Mouse (Mus musculus): Measurements from ENCODE around the gene Wwtr1. TPM values are rescaled to one million over a fixed set of nuclear protein-coding genes. Genes with fewer than 3 reads are reported as not detected.

Gene Wwtr1
- polyA plus RNA-seq, 1 experiment = 4.0 TPM

DNA sequence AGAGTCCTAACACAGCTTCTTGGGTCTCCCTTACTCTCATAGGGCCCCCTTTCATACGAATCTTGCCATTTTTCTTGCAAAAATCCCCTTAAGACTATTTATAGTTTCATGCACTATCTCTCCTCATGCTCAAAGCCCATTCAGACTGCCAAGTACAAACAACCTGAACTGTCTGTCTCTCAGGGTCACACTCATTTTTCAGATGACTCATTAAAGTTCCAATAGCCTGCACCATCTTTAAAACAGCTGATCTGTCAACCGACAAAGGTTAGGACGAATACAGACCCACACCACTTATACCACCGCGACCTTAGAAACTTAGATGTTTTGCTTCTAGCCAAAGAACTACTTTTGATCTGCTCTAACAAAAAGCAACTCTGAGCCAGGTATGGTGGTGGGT, 12.1 kb downstream of the Wwtr1 start:
- 84% methylated on average over 5 of the region's 5 CpGs for WGBS
- DNase-seq (ENCODE audit: low read depth, low spot score) = no peak

- no peak for DNase-seq (ENCODE audit: low read depth, low spot score)
- WGBS = 83% methylated on average over 6 of the region's 6 CpGs
Measured at GRCm38 (mm10) chr3:57562996-57563506, 12.7 kb downstream of the Wwtr1 start.

GRCm38 (mm10) chr3:57558761-57559160, 16.9 kb downstream of the Wwtr1 start:
- no peak for DNase-seq (ENCODE audit: low read depth, low spot score)
- 83% methylated on average over 6 of the region's 6 CpGs for WGBS

DNA sequence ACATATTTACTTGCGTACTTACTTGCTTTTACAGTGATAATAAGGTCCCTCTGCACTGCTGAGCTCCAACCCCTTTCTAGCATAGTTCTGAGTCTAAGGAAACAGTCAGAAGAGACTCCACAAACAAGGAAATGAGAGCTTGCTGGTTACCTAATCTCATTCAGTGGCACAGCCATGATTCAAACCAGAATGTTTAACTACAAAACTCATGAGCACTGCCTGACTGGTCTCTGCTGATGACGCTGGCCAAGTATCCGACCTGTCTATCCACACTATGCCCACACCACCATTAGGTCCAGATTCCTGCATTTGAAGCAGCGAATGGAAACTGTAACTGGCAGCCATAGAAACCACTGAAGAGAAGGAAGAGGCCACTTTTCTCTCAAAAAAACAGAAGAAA, 18.3 kb downstream of the Wwtr1 start:
- DNase-seq (ENCODE audit: low read depth, low spot score) = no peak
- WGBS = 80% methylated on average over 4 of the region's 4 CpGs

DNA sequence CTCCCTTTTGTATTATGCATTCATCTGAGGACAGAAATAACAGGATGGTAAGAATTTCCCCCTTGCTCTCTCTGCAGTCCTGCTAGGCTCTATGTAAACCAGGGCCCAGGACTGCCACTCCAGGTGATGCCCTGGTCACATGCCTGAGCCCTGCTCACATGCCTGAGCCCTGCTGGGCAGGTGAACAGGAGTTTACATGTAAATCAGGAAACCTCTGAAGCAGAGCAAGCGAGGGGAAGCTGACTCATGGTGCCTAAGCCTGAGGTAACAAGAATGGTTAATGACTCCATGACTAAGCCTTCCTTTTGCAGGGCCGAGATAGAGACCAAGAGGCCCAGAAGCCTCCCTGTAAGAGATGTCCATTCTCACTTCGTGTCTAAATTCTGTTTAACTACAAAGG, 20.1 kb downstream of the Wwtr1 start:
- no peak for DNase-seq (ENCODE audit: low read depth, low spot score)
- WGBS = 48% methylated on average over 3 of the region's 3 CpGs

DNA sequence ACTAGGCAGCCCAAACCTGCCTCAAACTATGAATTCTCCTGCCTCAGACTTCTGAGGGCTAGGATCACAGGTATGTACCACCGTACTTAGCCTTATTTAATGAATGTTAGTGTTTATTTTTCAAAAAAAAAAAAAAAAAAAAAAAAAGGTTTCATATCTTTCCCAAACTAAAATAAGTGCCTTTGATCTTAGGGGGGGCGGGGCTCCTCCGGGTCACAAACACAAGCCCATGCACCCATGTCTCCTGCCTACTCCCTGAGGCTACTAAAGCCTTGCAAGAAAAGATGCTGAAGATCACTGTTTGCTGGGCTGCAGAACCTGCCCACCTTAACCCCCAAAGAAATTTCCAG, 20.8 kb downstream of the Wwtr1 start:
- 78% methylated on average over 3 of the region's 3 CpGs for WGBS

DNA sequence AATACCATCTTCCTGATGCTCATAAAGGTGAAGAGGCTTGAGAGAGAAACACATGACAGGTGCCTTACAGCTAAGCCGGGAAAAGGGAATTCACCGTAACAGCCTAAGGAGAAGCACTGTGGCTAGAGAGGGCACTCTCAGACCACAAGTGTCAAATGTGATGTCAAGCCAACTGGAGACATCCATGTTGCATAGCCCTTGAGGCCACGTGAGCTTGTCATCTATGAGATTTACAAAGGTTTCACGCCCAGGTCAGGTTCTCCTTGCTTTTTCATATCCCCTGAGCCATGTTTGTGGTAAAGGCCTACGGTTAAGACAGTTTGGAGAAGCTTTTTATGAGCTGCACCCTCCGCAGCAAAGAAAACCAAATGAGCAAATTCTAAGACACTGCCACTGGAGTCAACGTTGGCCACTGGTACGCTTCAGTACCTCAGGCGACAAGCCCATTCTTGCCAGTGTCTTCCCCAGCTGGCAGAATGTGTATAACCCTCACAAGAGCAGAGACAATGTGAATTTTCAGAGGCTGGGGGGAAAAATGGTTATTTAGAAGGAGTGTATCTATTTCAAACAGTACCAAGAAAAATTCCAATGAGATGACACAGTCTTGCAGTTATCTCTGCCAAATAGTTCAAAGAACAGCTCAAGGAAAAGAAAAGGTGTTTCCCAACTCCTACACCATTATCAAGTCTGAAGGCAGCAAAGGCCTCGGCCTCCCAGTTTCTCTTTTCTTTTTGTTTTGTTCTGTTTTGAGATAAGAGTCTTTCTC, 21.4 kb downstream of the Wwtr1 start:
- 77% methylated on average over 10 of the region's 10 CpGs for WGBS
- no peak for DNase-seq (ENCODE audit: low read depth, low spot score)

More for the DNA sequence above, 20.8 kb downstream of the Wwtr1 start:
- no peak for DNase-seq (ENCODE audit: low read depth, low spot score)

DNA sequence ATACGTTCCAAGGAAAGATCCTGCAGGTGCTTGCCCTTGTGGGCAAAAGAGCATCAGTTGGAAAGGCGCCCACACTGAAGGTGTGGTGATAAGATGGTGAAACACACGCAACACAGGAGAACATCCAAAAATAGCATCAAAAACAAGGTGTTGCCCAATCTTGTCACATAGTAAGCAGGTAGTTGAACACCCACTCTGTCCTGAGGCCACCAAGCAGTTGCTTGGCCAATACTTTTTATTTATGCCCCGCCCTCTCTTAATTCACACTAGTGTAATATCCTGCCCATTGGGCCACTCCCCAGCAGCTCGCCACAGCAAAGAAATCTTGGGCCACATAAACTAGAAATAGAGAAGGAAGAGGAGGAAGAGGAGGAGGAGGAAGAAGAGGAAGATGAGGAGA, 22.6 kb downstream of the Wwtr1 start:
- no peak for DNase-seq (ENCODE audit: low read depth, low spot score)
- WGBS = 76% methylated on average over 5 of the region's 5 CpGs

DNA sequence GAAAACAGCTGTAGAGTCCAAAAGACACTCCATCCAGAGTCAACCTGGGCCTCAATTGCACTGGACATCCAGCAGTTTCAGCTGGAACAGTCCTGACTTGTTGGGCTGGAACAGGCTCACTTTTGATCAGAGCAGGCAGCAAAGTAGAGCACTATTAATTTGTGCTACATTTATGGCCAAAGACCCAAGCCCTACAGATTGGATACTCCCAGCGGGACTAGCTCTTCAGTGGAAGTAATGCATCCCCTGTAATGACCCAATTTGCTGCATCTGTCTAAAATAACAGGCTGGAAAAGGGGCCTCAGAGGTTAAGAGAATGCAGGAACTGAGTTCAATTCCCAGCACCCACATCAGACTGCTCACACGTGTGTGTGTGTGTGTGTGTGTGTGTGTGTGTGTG, 24.5 kb downstream of the Wwtr1 start:
- no peak for DNase-seq (ENCODE audit: low read depth, low spot score)
- WGBS = 77% methylated on average over 2 of the region's 2 CpGs

GRCm38 (mm10) chr3:57550468-57551185, 25.1 kb downstream of the Wwtr1 start:
- 58% methylated on average over 5 of the region's 5 CpGs for WGBS
- no peak for DNase-seq (ENCODE audit: low read depth, low spot score)

DNA sequence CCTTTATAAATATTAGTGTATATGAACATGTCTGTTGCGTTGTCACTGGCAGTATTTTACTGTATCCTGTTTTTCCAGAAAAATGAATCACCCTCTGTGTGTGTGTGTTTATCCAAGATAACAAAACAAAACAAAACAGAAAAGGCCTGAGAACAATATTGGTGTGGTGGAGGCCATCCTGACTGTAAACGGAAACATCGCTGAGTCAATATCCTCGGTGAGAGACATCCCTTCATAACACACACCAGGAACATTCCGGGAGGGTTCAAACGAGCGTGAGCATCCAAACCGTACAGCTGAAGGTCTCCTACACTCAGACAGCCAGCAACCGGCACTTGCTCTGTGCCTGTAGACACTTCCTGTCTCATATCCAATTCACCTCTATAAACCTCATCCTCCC, 31.6 kb downstream of the Wwtr1 start:
- no peak for DNase-seq (ENCODE audit: low read depth, low spot score)
- WGBS = 53% methylated on average over 9 of the region's 9 CpGs

- no peak for DNase-seq (ENCODE audit: low read depth, low spot score)
Measured at GRCm38 (mm10) chr3:57542848-57543380, 32.8 kb downstream of the Wwtr1 start.

- no peak for DNase-seq (ENCODE audit: low read depth, low spot score)
- 59% methylated on average over 7 of the region's 7 CpGs for WGBS
Measured at GRCm38 (mm10) chr3:57541205-57541604, 34.5 kb downstream of the Wwtr1 start.

DNA sequence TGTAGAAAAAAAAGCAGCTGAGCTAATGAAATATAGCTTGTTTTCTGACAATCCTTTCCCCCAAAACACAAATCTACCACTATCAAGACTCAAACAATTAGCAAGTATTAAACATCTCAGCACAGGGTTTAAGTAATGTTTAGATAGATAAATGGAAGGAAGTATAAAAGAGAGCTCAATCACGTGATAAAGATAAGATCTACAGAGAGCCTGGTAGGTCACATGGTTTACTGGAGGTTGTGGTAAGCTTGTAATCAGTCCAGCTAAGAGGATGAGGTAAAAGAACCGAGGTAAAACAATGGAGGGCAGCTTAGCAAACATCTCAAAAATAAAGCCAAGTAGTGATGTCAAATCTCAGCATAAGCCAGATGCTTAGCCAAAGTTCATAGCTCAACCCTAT, 35.2 kb downstream of the Wwtr1 start:
- 16% methylated on average over 2 of the region's 2 CpGs for WGBS
- DNase-seq (ENCODE audit: low read depth, low spot score) = no peak

GRCm38 (mm10) chr3:57535483-57536185, 40.1 kb downstream of the Wwtr1 start:
- 60% methylated on average over 13 of the region's 13 CpGs for WGBS
- DNase-seq (ENCODE audit: low read depth, low spot score) = no peak

DNA sequence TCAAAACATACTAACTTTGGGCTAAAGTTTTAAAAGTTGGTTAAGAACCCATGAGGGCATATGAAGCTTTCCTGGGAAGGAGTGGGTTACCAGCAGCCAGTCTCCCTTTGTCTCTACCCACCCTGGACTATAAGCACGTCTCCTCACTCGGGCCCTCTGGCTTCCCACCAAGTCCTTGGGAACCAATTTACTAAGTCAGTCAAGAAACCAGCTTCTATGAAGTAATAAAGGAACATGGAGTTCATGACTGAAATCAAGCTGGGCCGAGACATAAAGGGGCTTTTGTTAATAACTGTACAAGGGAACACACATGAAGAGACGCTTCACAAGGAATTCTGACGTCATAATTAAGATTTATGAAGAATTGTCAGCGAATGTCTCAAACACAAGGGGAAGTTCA, 41.3 kb downstream of the Wwtr1 start:
- WGBS = 71% methylated on average over 6 of the region's 6 CpGs
- no peak for DNase-seq (ENCODE audit: low read depth, low spot score)

DNA sequence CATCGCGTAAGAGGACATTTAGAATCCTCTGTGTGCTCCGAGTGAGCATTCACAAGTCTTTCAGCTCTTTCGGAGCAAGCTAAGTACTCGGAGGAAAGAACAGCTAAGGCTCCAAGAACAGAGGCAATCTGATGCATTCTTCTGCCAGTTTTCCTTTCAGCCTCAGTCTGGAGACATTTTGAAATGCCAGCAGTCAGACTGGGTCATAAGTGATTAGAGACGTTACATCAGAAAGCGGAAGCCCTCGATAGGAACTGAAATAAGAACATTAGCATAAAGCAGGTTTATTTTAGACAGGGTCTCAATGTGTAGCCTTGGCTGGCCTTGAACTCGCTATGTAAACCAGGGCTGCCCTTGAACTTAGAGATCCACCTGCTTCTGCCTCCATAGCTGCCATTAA, 41.8 kb downstream of the Wwtr1 start:
- WGBS = 83% methylated on average over 9 of the region's 9 CpGs
- no peak for DNase-seq (ENCODE audit: low read depth, low spot score)

GRCm38 (mm10) chr3:57532991-57533725, 42.6 kb downstream of the Wwtr1 start:
- WGBS = 80% methylated on average over 9 of the region's 9 CpGs
- DNase-seq (ENCODE audit: low read depth, low spot score) = no peak

- 76% methylated on average over 1 of the region's 1 CpGs for WGBS
- no peak for DNase-seq (ENCODE audit: low read depth, low spot score)
Measured at GRCm38 (mm10) chr3:57530836-57531235, 44.9 kb downstream of the Wwtr1 start.

DNA sequence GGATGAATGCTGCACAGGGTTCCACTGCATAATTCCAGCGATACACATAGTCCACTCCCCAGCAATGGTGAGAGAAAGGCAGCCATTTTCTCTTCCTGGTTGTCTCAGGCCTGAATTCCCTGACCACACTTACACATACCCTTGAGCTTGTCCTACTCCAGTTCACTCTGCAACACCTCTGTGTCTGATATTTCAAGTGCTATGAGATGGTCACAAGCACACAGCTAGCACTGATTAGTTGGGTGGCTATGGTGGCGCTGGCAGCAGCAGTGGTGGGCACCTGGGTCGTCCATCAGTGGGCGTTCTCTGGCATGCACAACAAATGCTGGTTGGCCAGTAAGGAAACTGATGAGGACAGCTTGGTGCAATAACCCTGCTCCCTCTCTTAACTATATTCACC, 45.5 kb downstream of the Wwtr1 start:
- no peak for DNase-seq (ENCODE audit: low read depth, low spot score)
- WGBS = 90% methylated on average over 4 of the region's 4 CpGs

Measured in large intestine, adult 2 months (tissue).